22 mouse cellular contexts compared by ENCODE assay signal in the genomic region with DNA sequence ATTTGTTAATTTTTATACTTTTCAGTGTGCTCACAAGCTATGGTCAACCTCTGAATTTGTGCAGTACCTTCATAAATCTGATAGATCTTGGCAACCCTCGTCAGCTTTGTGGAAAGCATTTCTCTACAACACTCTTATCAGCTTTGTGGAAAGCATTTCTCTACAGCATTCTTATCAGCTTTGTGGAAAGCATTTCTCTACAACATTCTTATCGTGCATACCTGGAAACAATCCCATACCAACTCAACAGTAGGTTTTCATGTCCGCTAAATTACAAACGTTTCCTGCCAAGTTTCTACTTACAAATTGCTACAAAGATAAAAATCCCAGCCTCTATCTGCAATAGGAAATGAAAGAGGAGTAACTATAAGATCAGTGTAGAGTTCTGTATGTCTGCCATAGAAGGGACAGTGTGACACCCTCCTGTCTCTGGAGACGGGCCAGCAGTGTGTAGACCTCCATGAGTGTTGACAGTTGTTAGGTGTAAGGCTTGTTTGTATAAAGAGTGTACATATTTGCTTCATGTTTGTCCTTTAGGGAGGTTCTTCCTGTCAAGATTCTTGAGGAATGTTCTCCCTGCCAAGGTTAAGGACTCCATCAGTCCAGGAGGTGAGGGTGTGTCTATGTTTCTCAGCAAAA.
DNase-seq lines count a peak whose midpoint lies in the region; ATAC-seq lines count a peak whose summit lies in the region.
"Had no signal": no experiment of that assay in that cellular context is flagged by ENCODE, and none has a peak within 500 bp of the region (broad histone marks: within the 10 kb centered on the region; RNA-seq: fewer than 3 reads in every experiment).

No protein-coding gene starts in this region.

- 0 out of 2 replicates have a peak, but pooled peaks cover 8% of the 10 kb centered on the region for H3K36me3 ChIP-seq in heart, embryonic 14.5 days (ENCODE audit: control insufficient read depth, insufficient read depth, low read length)

- no peak overlapping the region for H3K4me2 ChIP-seq in heart, embryonic 14.5 days (ENCODE audit: low read length)
- H3K4me2 ChIP-seq: embryonic facial prominence, embryonic 15.5 days; hindbrain, embryonic 14.5 days; intestine, embryonic 15.5 days had no signal

- WGBS in heart, embryonic 14.5 days, result 8% methylated on average over 5 of the region's 5 CpGs

- ATAC-seq in heart, embryonic 14.5 days (ENCODE audit: insufficient number of reproducible peaks, insufficient read depth, low FRiP score, low read depth), result peak; percentile 64; the same call in 1 of the 2 replicates
- ATAC-seq: forebrain, embryonic 14.5 days; intestine, embryonic 15.5 days had no signal

- peaks cover 15% of the 10 kb centered on the region for H3K9me3 ChIP-seq in heart, embryonic 14.5 days (ENCODE audit: control insufficient read depth, low read length)
- H3K9me3 ChIP-seq: embryonic facial prominence, embryonic 15.5 days; forebrain, embryonic 10.5 days; hindbrain, embryonic 10.5 days; intestine, embryonic 15.5 days had no signal

- H3K27me3 ChIP-seq in heart, embryonic 14.5 days (ENCODE audit: control insufficient read depth, insufficient read depth, low read length), result no peaks in the 10 kb centered on the region
- H3K27me3 ChIP-seq: CH12.LX; embryonic facial prominence, embryonic 15.5 days; intestine, embryonic 15.5 days had no signal

- H3K4me3 ChIP-seq in heart, embryonic 14.5 days (ENCODE audit: control insufficient read depth in 1 of 2, insufficient read depth in 1 of 2, low read depth in 1 of 2, low read length in 2 of 2), result no peak overlapping the region
- H3K4me3 ChIP-seq: embryonic facial prominence, embryonic 15.5 days; erythroblast, embryonic 14.5 days; forebrain, embryonic 10.5 days; gastrocnemius, adult 2 months; hindbrain, embryonic 10.5 days; intestine, embryonic 15.5 days had no signal

- H3K4me1 ChIP-seq in heart, embryonic 14.5 days (ENCODE audit: control insufficient read depth in 2 of 2, insufficient read depth in 2 of 2, low read length in 2 of 2), result no peaks in the 10 kb centered on the region
- H3K4me1 ChIP-seq: embryonic facial prominence, embryonic 15.5 days; forebrain, embryonic 10.5 days; hindbrain, embryonic 10.5 days; intestine, embryonic 15.5 days had no signal

- no peak overlapping the region for H3K9ac ChIP-seq in heart, embryonic 14.5 days (ENCODE audit: low read length)
- H3K9ac ChIP-seq: embryonic facial prominence, embryonic 15.5 days; hindbrain, embryonic 14.5 days; intestine, embryonic 15.5 days had no signal

- intact Hi-C loops in heart, postnatal 25 days (cut with DNase I), result no loop called here
- intact Hi-C loops in heart, postnatal 10 days (cut with DNase I), result no loop called here

- no peak for DNase-seq in heart, postnatal 25 days (ENCODE audit: low spot score)
- peak; percentile 18 to 23 for DNase-seq in heart, postnatal 10 days
- no peak for DNase-seq in heart, adult 18-20 months
- peak; percentile 1 for DNase-seq in lung, postnatal 36 days
- DNase-seq in lung, postnatal 10 days, result no peak
- DNase-seq: adrenal gland, adult 8-10 months; cerebellum, adult 11 months; cerebellum, adult 8-10 months; cerebellum, postnatal 14 days; embryo, embryonic 11 days; gastrocnemius, adult 2 months; gastrocnemius, postnatal 25 days; kidney, adult 18-20 months had no signal

- peak overlapping the region in 1 of 2 experiments; percentile 31; a peak in 3 of 4 replicates for H3K27ac ChIP-seq in heart, embryonic 14.5 days (replicated peaks in 1 of 2; ENCODE audit: control insufficient read depth in 1 of 2, insufficient read depth in 1 of 2, low read depth in 2 of 2, low read length in 2 of 2)
- H3K27ac ChIP-seq: embryonic facial prominence, embryonic 15.5 days; forebrain, embryonic 10.5 days; gastrocnemius, adult 2 months; hindbrain, embryonic 10.5 days; hindbrain, embryonic 14.5 days; intestine, embryonic 15.5 days had no signal

Comparison
In these comparisons a context has a peak if more than half of its experiments do, and no peak if none do; other contexts are left out.
1. DNase-seq: peak in heart, postnatal 10 days (2 of 2) and lung, postnatal 36 days (single experiment); none in heart, postnatal 25 days (single experiment), heart, adult 18-20 months (0 of 2) and lung, postnatal 10 days (single experiment).